In the genomic region with DNA sequence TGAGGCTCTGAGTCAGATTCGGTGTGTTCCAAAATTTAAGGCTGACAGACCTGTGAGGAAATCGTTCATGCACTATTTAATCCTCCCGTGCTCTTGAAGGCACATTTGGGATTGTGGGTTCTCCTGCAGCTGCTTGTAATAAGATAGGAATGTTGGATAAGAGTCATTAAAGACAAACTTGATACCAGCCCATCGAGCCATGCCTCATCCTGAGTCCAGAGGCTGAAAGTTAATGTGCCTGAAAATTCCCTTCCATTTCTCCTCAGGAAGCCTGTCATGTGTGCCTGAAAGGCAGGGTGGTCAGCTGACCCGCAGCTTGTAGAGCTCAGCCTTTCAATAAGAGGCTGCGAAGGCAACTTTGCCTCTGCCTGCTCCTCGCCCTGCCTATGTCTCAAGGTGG, we compare ENCODE assay signal across 16 mouse cellular contexts.
DNase-seq lines count a peak whose midpoint lies in the region; ATAC-seq and TF ChIP-seq lines count a peak whose summit lies in the region.
"Had no signal": no experiment of that assay in that cellular context is flagged by ENCODE, and none has a peak within 500 bp of the region (broad histone marks: within the 10 kb centered on the region; RNA-seq: fewer than 3 reads in every experiment).

No protein-coding gene starts in this region.

- H3K4me1 ChIP-seq in limb, embryonic 14.5 days (ENCODE audit: control insufficient read depth, insufficient read depth, low read length) = no peaks in the 10 kb centered on the region
- peaks cover 6% of the 10 kb centered on the region; the same call in 1 of the 2 replicates for H3K4me1 ChIP-seq in hindbrain, embryonic 10.5 days (replicated peaks)
- H3K4me1 ChIP-seq: liver, embryonic 15.5 days had no signal

- WGBS in limb, embryonic 14.5 days = 23% methylated on average over 7 of the region's 7 CpGs
- 82% methylated on average over 7 of the region's 7 CpGs for WGBS in hindbrain, embryonic 10.5 days

- ATAC-seq in limb, embryonic 14.5 days (ENCODE audit: low FRiP score, low read depth) = peak; percentile 78
- ATAC-seq: forebrain, embryonic 13.5 days had no signal

- H3K27me3 ChIP-seq in limb, embryonic 14.5 days (ENCODE audit: control insufficient read depth, insufficient read depth, low read length) = no peaks in the 10 kb centered on the region
- no peaks in the 10 kb centered on the region for H3K27me3 ChIP-seq in hindbrain, embryonic 10.5 days (ENCODE audit: insufficient read depth, poor library complexity, severe bottlenecking)
- H3K27me3 ChIP-seq: forebrain, embryonic 13.5 days; liver, embryonic 15.5 days; neural tube, embryonic 13.5 days had no signal

- no peak overlapping the region for H3K9ac ChIP-seq in limb, embryonic 14.5 days (ENCODE audit: low read depth, low read length, severe bottlenecking)
- H3K9ac ChIP-seq: forebrain, embryonic 13.5 days; liver, embryonic 15.5 days; neural tube, embryonic 13.5 days had no signal

- peaks cover 6% of the 10 kb centered on the region for H3K9me3 ChIP-seq in limb, embryonic 14.5 days (ENCODE audit: control insufficient read depth, low read length)
- peaks cover 8% of the 10 kb centered on the region; the same call in 1 of the 2 replicates for H3K9me3 ChIP-seq in hindbrain, embryonic 10.5 days
- H3K9me3 ChIP-seq: liver, embryonic 15.5 days had no signal

- H3K4me2 ChIP-seq in limb, embryonic 14.5 days (replicated peaks; ENCODE audit: low read depth, low read length, severe bottlenecking) = peak overlapping the region; percentile 23; the same call in 1 of the 2 replicates
- H3K4me2 ChIP-seq: forebrain, embryonic 13.5 days; liver, embryonic 15.5 days; neural tube, embryonic 13.5 days had no signal

- no peak overlapping the region for H3K27ac ChIP-seq in limb, embryonic 14.5 days (replicated peaks; ENCODE audit: low read depth, low read length)
- H3K27ac ChIP-seq in hindbrain, embryonic 10.5 days = no peak overlapping the region
- H3K27ac ChIP-seq: forebrain, embryonic 13.5 days; liver, embryonic 15.5 days; neural tube, embryonic 13.5 days had no signal

- intact Hi-C loops in heart, postnatal 10 days (cut with DNase I) = no loop called here

- peak; percentile 6 for DNase-seq in kidney, adult 9 months
- no peak for DNase-seq in kidney, postnatal 10 days
- DNase-seq in NIH3T3 (ENCODE audit: low read depth) = peak; percentile 84
- DNase-seq in fat pad, adult 2 months (ENCODE audit: extremely low read depth, low read depth, low spot score) = peak; percentile 19
- DNase-seq in limb, embryonic 14.5 days (ENCODE audit: low spot score) = peak; percentile 45
- no peak for DNase-seq in hindbrain, embryonic 10.5 days (ENCODE audit: low spot score)
- no peak for DNase-seq in cerebellum, adult 11 months
- no peak for DNase-seq in heart, postnatal 10 days
- DNase-seq: adrenal gland, adult 2 months; cerebellum, postnatal 14 days; left cerebral cortex, postnatal 4 days; lung, postnatal 10 days; thymus, postnatal 36 days had no signal

- no peak overlapping the region for H3K4me3 ChIP-seq in limb, embryonic 14.5 days (replicated peaks; ENCODE audit: low read length)
- no peak overlapping the region for H3K4me3 ChIP-seq in hindbrain, embryonic 10.5 days
- H3K4me3 ChIP-seq: forebrain, embryonic 13.5 days; liver, embryonic 15.5 days; neural tube, embryonic 13.5 days had no signal

- TF ChIP-seq POLR2A in limb, embryonic 14.5 days (IDR thresholded peaks at IDR 0.05; ENCODE audit: borderline replicate concordance, extremely low read depth, insufficient read depth, insufficient read length) = no peak

- H3K36me3 ChIP-seq in limb, embryonic 14.5 days (ENCODE audit: control insufficient read depth, insufficient read depth, low read length) = no peaks in the 10 kb centered on the region
- H3K36me3 ChIP-seq in hindbrain, embryonic 10.5 days = no peaks in the 10 kb centered on the region
- H3K36me3 ChIP-seq: liver, embryonic 15.5 days; neural tube, embryonic 13.5 days had no signal

Comparison
In these comparisons a context has a peak if more than half of its experiments do, and no peak if none do; other contexts are left out.
1. DNase-seq: peak in kidney, adult 9 months (single experiment), NIH3T3 (single experiment), fat pad, adult 2 months (single experiment) and limb, embryonic 14.5 days (single experiment); none in kidney, postnatal 10 days (single experiment), hindbrain, embryonic 10.5 days (single experiment), cerebellum, adult 11 months (single experiment) and heart, postnatal 10 days (0 of 2).